Mouse (Mus musculus) heart, adult 2 months (tissue): ENCODE measurements at regions not wholly inside any gene's neighbourhood (a gene's known extent, or its start where the extent isn't known, plus 50 kb on each side); places are given as distances from the start of the nearest gene placed in this dataset.

Experiments
- CTCF ChIP-seq: fragments of 200-600 bp; IDR thresholded peaks from 2 replicates; pipeline ENCODE4 v1.8.1; 2022; ENCODE audit warnings: antibody characterized with exemption, mild to moderate bottlenecking, moderate library complexity
- EP300 ChIP-seq: fragments of 200-500 bp; IDR thresholded peaks from 2 replicates; pipeline ENCODE4 v1.6.1; 2011; ENCODE audit warnings: low read depth, low read length, control low read depth; ENCODE audit not compliant: insufficient read depth

DNA sequence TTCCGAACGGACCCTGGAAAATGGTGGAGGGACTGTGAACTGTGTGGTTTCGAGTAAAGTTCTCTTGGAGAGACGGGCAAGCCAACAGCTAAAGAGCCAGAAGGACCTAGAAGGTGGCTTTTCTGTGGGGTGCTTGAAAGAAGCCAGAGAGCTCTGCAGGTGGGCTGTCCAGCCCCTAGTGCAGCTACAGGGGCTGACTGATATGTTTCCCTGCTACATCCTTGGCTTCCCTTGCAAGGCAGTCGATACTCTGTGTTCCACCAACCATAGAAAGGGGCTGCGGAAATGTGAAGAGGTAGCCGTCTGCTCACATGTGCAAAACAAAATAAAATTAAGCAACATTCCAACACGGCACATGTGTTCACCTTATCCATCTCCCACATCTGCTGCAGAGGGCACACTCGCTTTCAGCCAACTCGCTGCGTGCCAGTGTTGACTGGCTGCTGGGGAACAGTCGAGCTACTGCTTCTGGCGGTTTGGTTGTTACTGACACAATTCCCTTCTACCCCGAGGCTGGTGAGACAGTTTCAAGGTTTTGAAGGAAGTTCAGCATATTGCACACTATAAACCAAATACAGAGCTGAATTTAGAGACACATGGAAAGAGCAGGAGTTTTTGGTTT is 136.7 kb downstream of the Faxc start:
- TF ChIP-seq CTCF, result no peak
- TF ChIP-seq EP300, result no peak
